Mouse (Mus musculus): ENCODE results near the gene Aspdh.

DNA sequence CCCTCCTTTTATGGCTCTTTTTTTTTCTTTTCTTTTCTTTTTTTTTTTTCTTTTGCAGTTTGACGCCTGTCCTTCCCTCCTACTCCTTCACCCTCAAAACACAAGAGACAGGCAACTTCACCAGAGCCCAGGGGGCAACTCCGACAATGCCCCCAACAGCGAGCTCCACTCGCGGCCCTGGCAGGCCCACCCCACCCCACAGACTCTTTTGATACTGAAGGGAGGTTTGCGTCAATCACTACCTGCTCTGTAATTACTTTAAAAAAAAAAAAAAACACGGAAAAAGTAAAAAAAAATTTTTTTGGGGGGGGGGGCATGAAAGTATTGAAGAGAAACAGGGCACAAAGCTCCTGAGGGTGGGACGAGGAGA lies 2.1 kb upstream of the Aspdh start:
- TF ChIP-seq CTCF (IDR thresholded peaks at IDR 0.05; ENCODE audit: low read depth) (no peak), EP300 (optimal IDR thresholded peaks at IDR 0.05) (no peak)
